Mouse (Mus musculus) E14TG2a.4 (cell line): ENCODE measurements around the gene Cdh23.

Source experiments
- CTCF ChIP-seq: conservative IDR thresholded peaks from 2 replicates; pipeline ENCODE4 v1.5.1; 2014; ENCODE audit warnings: low read length
- POU5F1 ChIP-seq: IDR thresholded peaks from 2 replicates; pipeline ENCODE4 v1.6.1; 2014; ENCODE audit warnings: low read length, borderline replicate concordance

GRCm38 (mm10) chr10:60491538-60491937 lies 204.8 kb downstream of the Cdh23 start:
- no peak for TF ChIP-seq CTCF
- TF ChIP-seq POU5F1: no peak
